Mouse (Mus musculus) gastrocnemius, postnatal 10 days (tissue): ENCODE measurements around the gene Ears2. TPM values are rescaled to one million over a fixed set of nuclear protein-coding genes. Genes with fewer than 3 reads are reported as not detected.

Experiments used
- DNase-seq: peaks from one replicate; pipeline ENCODE4 v3.0.0; 2021; ENCODE audit warnings: mixed read lengths
- total RNA-seq, 2 experiments: library from RNA; stranded (reverse); gene quantifications; 2 replicates each; pipeline ENCODE4 v1.2.3; 2021

The Ears2 gene
- total RNA-seq, 2 experiments from 2014 or later = 11.0 to 11.9 TPM

DNA sequence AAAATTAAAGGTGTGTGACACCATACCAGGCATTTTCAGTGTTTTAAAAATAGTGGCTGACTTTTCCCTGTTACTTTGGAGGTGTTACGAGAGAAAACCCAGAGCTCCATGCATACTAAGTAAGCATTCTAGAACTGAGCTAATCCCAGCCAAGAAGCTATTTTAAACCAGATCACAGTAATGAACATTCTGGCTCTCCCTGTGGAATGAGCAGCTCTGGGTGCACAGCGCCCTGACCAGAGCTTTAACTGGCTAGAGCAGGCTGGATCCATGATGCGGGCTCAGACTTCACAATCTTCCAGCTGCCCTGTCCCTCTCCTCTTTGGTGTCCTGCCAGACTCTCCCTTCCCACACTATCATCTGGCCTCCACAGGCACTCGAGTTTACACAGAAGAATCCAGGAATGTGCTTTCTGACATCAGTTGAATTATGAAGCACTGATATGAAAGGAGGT, 21.9 kb downstream of the Ears2 start:
- DNase-seq = peak; percentile 13

DNA sequence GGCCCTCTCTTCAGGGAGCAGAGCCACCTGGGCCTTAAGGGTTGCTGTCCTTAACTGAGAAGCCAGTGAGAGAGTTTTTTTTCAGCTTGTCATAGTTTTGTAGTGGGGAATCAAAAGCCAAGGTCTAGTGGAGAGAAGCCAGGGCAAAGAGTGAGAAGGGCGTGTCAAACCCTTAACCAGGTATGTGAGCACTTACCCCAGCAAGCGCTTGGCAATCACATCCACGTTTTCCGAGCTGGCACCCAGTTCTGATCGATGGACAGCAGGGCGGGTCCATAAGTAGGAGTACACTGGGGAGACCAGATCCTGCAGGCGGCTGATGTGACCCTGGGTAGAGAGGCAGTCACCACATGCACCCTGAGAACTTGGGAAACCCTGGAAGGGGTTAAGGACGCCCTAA, 23.0 kb downstream of the Ears2 start:
- DNase-seq = no peak

DNA sequence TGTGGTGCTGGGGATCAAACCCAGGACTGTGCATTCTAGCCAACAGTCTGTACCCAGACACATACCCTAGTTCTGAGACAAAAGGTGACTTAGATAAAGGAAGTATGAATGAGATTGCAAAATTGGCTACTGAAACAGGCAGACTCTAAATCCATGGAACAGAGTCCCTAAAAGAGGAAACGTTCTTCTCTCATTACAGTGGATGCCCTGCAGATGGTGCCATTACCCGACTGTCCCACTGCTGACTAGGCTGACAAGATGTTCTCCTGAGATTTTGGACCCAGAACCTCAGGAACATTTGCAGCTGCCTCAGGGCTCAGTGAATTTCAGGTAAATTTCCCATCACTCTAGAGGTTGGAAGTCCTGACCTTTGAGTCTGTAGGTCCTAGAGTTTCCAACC, 32.7 kb downstream of the Ears2 start:
- DNase-seq = no peak

DNA sequence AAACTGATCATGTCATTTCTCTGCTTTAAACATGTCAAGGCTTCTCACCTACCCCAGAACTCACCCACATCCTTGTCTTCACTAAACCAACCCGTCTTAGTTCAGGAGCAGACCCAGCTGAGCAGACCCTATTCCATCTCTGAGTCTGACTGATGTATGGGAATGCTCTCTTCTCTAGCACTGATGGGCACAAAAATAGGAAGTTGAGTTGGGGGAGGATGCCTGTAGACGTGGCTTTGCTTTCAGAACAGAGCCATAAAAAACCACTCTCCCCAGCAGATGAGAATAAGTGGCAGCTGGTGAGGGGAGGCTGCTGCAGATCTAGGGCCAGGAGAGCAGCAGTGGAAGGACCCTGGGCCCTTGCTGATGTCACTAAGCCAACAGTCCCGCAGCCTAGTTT, 33.7 kb downstream of the Ears2 start:
- DNase-seq = no peak

DNA sequence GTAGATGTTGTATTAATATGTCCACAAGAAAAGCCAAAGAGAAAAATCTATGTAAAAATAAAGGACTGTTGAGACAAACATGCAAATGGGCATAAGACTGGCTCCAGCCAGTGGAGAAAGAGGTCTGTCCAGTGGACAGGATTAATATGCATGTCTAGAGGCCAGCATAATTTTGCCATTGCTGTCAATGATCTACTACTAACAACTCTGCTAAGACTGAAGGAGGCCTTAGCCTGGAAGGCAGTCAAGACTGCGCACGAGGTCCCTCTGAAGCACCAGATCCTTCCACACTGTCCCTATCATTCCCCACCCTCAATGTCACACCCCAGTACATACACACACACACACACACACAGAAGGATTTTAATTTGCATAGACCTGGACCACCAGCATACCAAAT, 44.9 kb downstream of the Ears2 start:
- DNase-seq = no peak

DNA sequence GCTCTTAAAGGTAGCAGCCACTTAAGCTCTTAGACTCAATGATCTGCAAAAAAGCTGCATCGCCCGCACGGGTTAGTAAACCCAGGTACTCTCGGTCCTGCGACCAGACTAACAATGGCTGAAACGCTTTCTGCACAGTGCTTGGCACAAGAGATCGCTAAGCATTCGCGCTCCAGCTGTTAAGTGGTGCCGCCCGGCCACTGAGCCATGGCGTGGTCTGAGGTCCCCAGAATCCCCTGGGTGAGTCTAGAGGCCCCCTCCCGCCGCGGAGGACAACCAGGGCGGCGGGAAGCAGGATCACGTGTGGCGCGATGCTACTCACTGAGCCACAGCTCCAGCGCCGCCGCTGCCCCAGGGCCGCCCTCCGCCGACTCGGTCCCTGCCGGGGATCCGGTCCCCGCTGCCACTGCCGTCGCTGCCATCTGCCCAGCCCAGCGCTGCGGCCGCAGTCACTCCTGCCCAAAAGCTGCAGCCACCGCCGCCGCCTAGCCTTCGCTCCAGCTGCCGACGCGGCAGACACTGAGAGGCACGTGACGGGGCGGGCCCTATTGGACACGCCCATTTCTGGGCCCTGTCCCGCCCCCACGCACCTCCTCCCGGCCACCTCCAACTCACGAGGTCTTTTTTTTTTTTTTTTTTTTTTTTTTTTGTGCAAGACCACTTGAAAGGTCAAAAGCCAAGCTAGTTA, 46.3 kb downstream of the Ears2 start, which contains the start of gene Gga2:
Gene Gga2 (minus strand): TSS at position 556 of the 688 bp plus-strand sequence.
- DNase-seq = peak; percentile 90

DNA sequence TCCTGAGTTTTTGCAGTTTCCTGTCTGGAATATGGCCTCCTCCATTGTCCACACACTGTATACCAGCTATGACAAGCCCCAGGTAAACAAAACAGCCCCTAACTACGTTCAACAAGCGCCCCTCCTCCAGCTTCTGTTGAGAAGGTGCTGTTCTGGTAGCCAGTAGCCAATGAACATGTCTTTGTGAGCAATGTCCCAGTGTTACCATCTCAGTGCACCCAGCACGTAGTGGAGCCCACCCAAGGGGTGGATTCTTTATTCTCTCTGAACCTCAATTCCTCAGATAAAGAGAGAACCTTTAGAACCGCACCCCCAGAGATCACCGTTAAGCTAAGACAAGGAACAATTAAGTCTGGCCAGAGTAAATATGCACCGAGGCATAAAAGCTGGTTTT, 46.8 kb downstream of the Ears2 start:
- no peak for DNase-seq

DNA sequence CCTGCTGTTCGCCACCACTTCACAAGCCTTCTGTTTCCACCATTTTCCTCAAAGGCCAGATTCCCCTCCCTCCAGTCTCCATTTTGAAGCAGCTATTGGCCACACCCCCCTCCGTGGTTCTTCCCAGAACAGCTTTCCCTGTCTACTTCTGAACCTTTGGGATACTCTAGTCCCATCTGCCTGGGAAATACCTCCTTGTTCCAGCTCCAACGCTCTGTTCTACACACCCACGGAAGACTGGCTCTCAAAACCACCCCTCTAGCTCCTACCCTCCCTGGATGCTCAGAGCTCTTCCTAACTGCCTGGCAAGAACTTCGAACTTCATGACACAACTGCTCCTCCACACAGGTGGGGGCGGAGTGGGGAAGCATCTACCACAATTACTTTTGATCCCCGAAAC, 48.1 kb downstream of the Ears2 start:
- no peak for DNase-seq

DNA sequence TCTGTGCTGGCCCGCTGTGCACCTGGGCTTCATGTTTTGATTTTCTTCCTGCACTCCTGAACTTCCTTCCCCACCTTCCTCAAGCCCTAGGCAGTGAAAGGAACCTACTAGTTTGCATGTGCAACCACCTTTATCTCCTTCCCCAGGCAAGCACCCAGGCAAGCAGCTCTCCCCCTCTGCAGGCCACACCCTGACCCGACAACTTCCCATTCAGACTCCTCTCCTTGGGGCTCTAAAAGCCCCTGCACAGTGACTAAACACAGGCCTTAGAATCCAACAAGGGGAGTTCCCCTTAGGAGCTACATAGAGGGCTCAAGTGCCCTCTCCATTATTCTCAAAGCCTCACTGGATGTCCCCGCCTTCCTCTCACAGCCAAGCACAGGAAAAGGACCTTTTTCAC, 48.8 kb downstream of the Ears2 start:
- no peak for DNase-seq

DNA sequence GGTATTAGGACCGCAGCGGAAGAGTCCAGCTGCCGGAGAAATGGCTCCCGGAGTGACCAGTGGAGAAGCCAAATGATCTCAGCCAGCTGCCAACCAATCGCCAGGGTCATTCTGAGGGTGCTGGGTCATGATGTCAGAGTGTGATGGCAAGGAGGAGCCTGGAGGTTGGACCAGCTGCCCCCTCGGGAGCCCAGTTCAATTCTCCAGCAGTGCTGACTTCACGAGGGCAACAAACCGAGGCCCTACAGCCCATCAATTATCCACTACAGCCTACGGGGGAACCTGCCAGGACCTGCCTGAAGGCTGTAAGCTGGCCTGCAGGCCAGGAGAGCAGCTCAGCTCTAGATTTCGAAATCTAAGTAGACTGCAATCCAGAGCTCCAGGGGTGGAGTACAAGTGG, 51.3 kb downstream of the Ears2 start:
- DNase-seq = peak; percentile 12

DNA sequence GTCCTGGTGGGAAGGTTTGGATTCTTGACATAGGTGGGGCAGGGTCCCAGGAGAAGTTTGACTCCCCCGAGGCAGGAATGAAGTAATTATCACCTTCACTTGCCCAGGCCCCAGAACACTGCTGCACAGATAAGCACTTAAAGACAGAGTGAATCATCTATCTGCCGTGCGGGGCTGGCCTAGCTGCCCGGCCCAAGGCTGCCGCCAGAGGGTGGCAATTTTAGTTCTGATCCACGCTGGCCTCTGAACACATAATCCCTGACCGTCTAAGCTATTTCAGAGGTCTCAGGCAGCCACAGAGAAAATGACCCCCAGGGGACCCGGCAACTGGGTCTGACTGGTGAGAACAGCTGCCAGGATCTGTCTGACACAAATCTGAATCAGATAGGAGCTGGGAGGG, 52.0 kb downstream of the Ears2 start:
- peak; percentile 44 for DNase-seq

DNA sequence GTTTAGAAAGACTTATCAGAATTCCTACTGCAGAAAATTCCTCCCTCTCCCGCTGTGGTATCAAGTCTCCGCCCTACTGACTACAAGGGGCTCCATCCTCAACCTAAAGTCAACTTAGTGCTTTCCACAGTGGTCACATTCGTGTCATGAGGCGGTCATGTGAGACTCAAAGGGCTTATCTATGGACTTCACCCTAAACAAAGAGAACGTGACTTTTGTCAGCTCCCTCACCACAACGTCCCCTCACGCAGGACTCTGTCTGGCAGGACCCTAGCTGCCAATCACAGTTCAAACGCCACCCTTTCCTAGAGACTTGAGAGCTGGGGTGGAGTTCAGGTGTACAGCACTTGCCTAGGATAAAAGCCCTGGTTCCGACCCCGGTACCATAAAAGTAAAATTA, 54.1 kb downstream of the Ears2 start:
- no peak for DNase-seq

DNA sequence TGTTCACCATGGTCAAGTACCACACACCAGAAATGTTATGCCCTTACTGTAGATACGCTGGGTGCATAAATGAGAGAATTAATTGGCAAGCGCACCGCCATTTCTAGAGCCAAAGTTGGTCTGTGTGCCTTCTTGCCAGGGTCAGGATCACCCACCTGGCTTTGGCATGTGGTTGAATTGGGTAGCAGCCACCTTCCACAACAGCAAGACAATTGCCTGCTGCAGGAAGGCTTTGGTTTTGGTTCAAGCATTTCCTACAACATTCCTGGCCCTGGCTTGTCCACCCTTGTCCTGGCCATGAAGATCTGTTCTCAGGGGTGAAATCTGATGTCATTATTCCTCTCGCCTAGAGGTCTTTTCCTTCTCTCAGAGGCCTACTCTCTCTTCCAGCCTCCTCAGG, 54.7 kb downstream of the Ears2 start:
- DNase-seq = no peak

DNA sequence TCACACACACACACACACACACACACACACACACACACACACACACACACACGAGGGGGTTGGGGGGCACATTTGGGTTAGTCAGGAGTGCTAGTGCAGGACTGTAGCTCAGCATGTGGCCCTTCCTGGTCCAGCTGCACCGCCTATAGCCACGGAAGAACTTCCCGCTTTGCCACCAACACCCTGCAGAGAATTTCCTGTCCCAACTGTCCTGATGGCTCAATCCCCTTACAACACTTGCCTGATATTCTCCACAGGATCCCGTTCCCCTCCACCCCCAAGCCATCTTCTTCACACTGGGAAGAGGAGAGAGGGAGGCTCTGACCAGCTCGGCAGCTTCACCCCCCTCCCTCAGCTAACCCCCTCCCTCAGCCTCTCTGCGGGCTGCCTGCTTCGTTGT, 66.7 kb downstream of the Ears2 start:
- no peak for DNase-seq

DNA sequence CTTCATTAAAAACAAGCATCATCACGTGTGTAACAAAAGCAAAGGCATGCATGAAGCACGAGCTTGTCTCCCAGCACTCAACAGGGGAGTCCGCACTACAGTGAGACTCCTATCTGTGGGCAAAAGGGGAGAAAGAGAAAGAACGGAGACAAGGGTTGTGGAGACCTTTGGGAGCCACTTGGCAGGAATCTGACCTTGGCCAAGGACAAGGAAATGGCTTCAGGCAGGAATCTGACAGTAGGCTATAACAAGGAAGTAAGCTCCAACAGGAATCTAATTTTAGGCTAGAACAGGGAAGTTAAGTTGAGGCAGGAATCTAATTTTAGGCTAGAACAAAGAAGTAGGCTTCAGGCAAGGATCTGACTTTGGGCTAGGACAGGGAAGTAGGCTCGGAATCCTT, 71.1 kb downstream of the Ears2 start:
- no peak for DNase-seq

Other genes starting within 250 kb of the Ears2 start
- gene Scnn1b, start 202.2 kb downstream of the Ears2 start, total RNA-seq = under 1 TPM; 0.12 to 0.16 TPM
- 1 to 10 TPM; 8.2 to 9.9 TPM for gene Cog7, start 85.6 kb downstream of the Ears2 start, total RNA-seq
- 10 to 100 TPM; 21.3 to 27.3 TPM for gene Gga2, start 46.0 kb downstream of the Ears2 start, total RNA-seq
- gene Ubfd1, start 88 bp downstream of the Ears2 start, total RNA-seq = 10 to 100 TPM; 33.3 to 35.5 TPM
- 100 to 1,000 TPM; 582 to 686 TPM for gene Ndufab1, start 34.6 kb upstream of the Ears2 start, total RNA-seq
- gene Palb2, start 65.7 kb upstream of the Ears2 start, total RNA-seq = 1 to 10 TPM; 1.4 to 1.6 TPM
- 10 to 100 TPM; 32.5 to 32.6 TPM for gene Dctn5, start 65.8 kb upstream of the Ears2 start, total RNA-seq
- 1 to 10 TPM; 6.1 to 8.0 TPM for gene Plk1, start 92.2 kb upstream of the Ears2 start, total RNA-seq
- gene Ern2, start 118.9 kb upstream of the Ears2 start, total RNA-seq = not detected
- 1 to 10 TPM; 5.1 to 6.2 TPM for gene Chp2, start 152.2 kb upstream of the Ears2 start, total RNA-seq
- 1 to 10 TPM; 2.9 to 4.2 TPM for gene Prkcb, start 221.5 kb upstream of the Ears2 start, total RNA-seq